20 mouse cellular contexts compared by ENCODE assay signal in genomic region chr11:95004937-95005198, GRCm38 (mm10). TPM values are rescaled to one million over a fixed set of nuclear protein-coding genes. Genes with fewer than 3 reads are reported as not detected.
DNase-seq lines count a peak whose midpoint lies in the region; ATAC-seq and TF ChIP-seq lines count a peak whose summit lies in the region.
"Had no signal": no experiment of that assay in that cellular context is flagged by ENCODE, and none has a peak within 500 bp of the region (broad histone marks: within the 10 kb centered on the region; RNA-seq: fewer than 3 reads in every experiment).

No protein-coding gene starts in this region.

- ATAC-seq in kidney, postnatal 0 days (replicated peaks; ENCODE audit: low FRiP score, low read depth) = no peak
- ATAC-seq in forebrain, embryonic 16.5 days = no peak
- no peak for ATAC-seq in liver, postnatal 0 days
- ATAC-seq in monocyte, adult 5-6 weeks (replicated peaks; ENCODE audit: insufficient number of reproducible peaks, low FRiP score, low TSS enrichment, poor library complexity, severe bottlenecking) = no peak

- peak overlapping the region; percentile 31 for H3K27ac ChIP-seq in gastrocnemius, adult 2 months
- no peak overlapping the region for H3K27ac ChIP-seq in kidney, postnatal 0 days
- peak overlapping the region; percentile 17 for H3K27ac ChIP-seq in forebrain, embryonic 16.5 days (ENCODE audit: low read length)
- H3K27ac ChIP-seq in liver, postnatal 0 days (ENCODE audit: low read depth) = peak overlapping the region; percentile 29; the same call in 1 of the 2 replicates
- H3K27ac ChIP-seq: lung, embryonic 15.5 days had no signal

- no peaks in the 10 kb centered on the region for H3K27me3 ChIP-seq in kidney, postnatal 0 days (ENCODE audit: insufficient read depth, low read length)
- H3K27me3 ChIP-seq in forebrain, embryonic 16.5 days (replicated peaks; ENCODE audit: control insufficient read depth, insufficient read depth, low read length) = no peaks in the 10 kb centered on the region
- H3K27me3 ChIP-seq in liver, postnatal 0 days (ENCODE audit: insufficient read depth, low read length) = peaks cover 16% of the 10 kb centered on the region
- H3K27me3 ChIP-seq: lung, embryonic 15.5 days; Patski had no signal

- 0 out of 2 replicates have a peak overlapping the region, but pooled peaks have one; percentile 23 for H3K9ac ChIP-seq in kidney, postnatal 0 days (ENCODE audit: low read depth, low read length)
- H3K9ac ChIP-seq in forebrain, embryonic 16.5 days (replicated peaks; ENCODE audit: low read depth, low read length) = no peak overlapping the region
- H3K9ac ChIP-seq in liver, postnatal 0 days (replicated peaks) = no peak overlapping the region
- H3K9ac ChIP-seq: lung, embryonic 15.5 days had no signal

- H3K4me1 ChIP-seq in kidney, postnatal 0 days (replicated peaks; ENCODE audit: insufficient read depth, low read length) = peaks cover 21% of the 10 kb centered on the region
- H3K4me1 ChIP-seq in forebrain, embryonic 16.5 days (replicated peaks; ENCODE audit: control insufficient read depth, insufficient read depth, low read length) = peaks cover 45% of the 10 kb centered on the region
- H3K4me1 ChIP-seq in liver, postnatal 0 days (ENCODE audit: insufficient read depth) = peaks cover 43% of the 10 kb centered on the region

- intact Hi-C loops in gastrocnemius, adult 2 months (cut with DNase I) = no loop called here
- intact Hi-C loops in gastrocnemius, postnatal 36 days (cut with DNase I) = no loop called here

- TF ChIP-seq CTCF in gastrocnemius, adult 2 months (IDR thresholded peaks at IDR 0.05) = no peak
- TF ChIP-seq CTCF in kidney, postnatal 0 days (IDR thresholded peaks at IDR 0.05; ENCODE audit: low read depth) = no peak
- no peak for TF ChIP-seq CTCF in liver, postnatal 0 days (IDR thresholded peaks at IDR 0.05; ENCODE audit: low read depth)

- peaks cover 20% of the 10 kb centered on the region for H3K36me3 ChIP-seq in kidney, postnatal 0 days (ENCODE audit: insufficient read depth, low read length)
- peaks cover 23% of the 10 kb centered on the region for H3K36me3 ChIP-seq in forebrain, embryonic 16.5 days (ENCODE audit: control insufficient read depth, insufficient read depth)
- peaks cover 32% of the 10 kb centered on the region for H3K36me3 ChIP-seq in liver, postnatal 0 days (replicated peaks; ENCODE audit: insufficient read depth, low read length)

- WGBS in kidney, postnatal 0 days = 40% methylated on average over 6 of the region's 6 CpGs
- WGBS in forebrain, embryonic 16.5 days = 40% methylated on average over 6 of the region's 6 CpGs
- WGBS in liver, postnatal 0 days (ENCODE audit: insufficient replicate concordance) = 81% methylated on average over 6 of the region's 6 CpGs

- no peaks in the 10 kb centered on the region for H3K9me3 ChIP-seq in kidney, postnatal 0 days (replicated peaks; ENCODE audit: low read length)
- no peaks in the 10 kb centered on the region for H3K9me3 ChIP-seq in forebrain, embryonic 16.5 days (ENCODE audit: control insufficient read depth, low read length)
- no peaks in the 10 kb centered on the region for H3K9me3 ChIP-seq in liver, postnatal 0 days (ENCODE audit: low read length)
- H3K9me3 ChIP-seq: lung, embryonic 15.5 days had no signal

- TF ChIP-seq EP300 in liver, postnatal 0 days (IDR thresholded peaks at IDR 0.05; ENCODE audit: low read depth) = no peak

- H3K4me3 ChIP-seq in gastrocnemius, adult 2 months = no peak overlapping the region
- no peak overlapping the region for H3K4me3 ChIP-seq in kidney, postnatal 0 days (replicated peaks; ENCODE audit: low read depth, low read length)
- H3K4me3 ChIP-seq in forebrain, embryonic 16.5 days (replicated peaks; ENCODE audit: low read length) = no peak overlapping the region
- H3K4me3 ChIP-seq in liver, postnatal 0 days (ENCODE audit: low read depth, low read length) = no peak overlapping the region
- H3K4me3 ChIP-seq: lung, embryonic 15.5 days had no signal

- no peak for DNase-seq in gastrocnemius, adult 2 months
- no peak for DNase-seq in gastrocnemius, postnatal 36 days
- no peak for DNase-seq in kidney, postnatal 0 days (ENCODE audit: low spot score)
- DNase-seq in kidney, postnatal 4 days = no peak
- DNase-seq in liver, postnatal 0 days = no peak
- DNase-seq: gastrocnemius, postnatal 14 days; kidney, adult 8-10 months; thymus, postnatal 4 days had no signal

- H3K4me2 ChIP-seq in kidney, postnatal 0 days (ENCODE audit: low read length) = no peak overlapping the region
- H3K4me2 ChIP-seq in forebrain, embryonic 16.5 days (ENCODE audit: low read length) = no peak overlapping the region
- no peak overlapping the region for H3K4me2 ChIP-seq in liver, postnatal 0 days (ENCODE audit: low read depth, low read length)
- H3K4me2 ChIP-seq: lung, embryonic 15.5 days had no signal

RNA-seq across cellular contexts. Expression of gene Samd14, which starts 4.8 kb away (rescaled TPM):
- under 1 TPM; 0.28 to 0.42 TPM for total RNA-seq in gastrocnemius, adult 2 months (2021)
- under 1 TPM; 0.44 to 0.56 TPM for total RNA-seq in gastrocnemius, postnatal 36 days (2021)
- 13.1 and 14.5 TPM in 2 replicates for polyA plus RNA-seq in kidney, postnatal 0 days (2015; fragmentation: Nextera tagmentation; extraction: Ambion mirVana)
- 123 and 134 TPM in 2 replicates for polyA plus RNA-seq in forebrain, embryonic 16.5 days (2015; fragmentation: Nextera tagmentation; extraction: Ambion mirVana)
- 14.5 and 16.1 TPM in 2 replicates for polyA plus RNA-seq in liver, postnatal 0 days (2015; fragmentation: Nextera tagmentation; extraction: Ambion mirVana)
- total RNA-seq in monocyte, adult 5-6 weeks (2017) = 0.38 to 1.5 TPM in 2 of 3 replicates, not detected in the other

RNA-seq across cellular contexts. Expression of gene Ppp1r9b, which starts 14.0 kb away (rescaled TPM):
- 10 to 100 TPM; 18.3 to 25.7 TPM for total RNA-seq in gastrocnemius, adult 2 months (2021)
- total RNA-seq in gastrocnemius, postnatal 36 days (2021) = 10 to 100 TPM; 21.9 to 22.0 TPM
- polyA plus RNA-seq in kidney, postnatal 0 days (2015; fragmentation: Nextera tagmentation; extraction: Ambion mirVana) = 10.3 and 10.6 TPM in 2 replicates
- 22.0 and 22.4 TPM in 2 replicates for polyA plus RNA-seq in forebrain, embryonic 16.5 days (2015; fragmentation: Nextera tagmentation; extraction: Ambion mirVana)
- polyA plus RNA-seq in liver, postnatal 0 days (2015; fragmentation: Nextera tagmentation; extraction: Ambion mirVana) = 5.7 and 6.1 TPM in 2 replicates
- total RNA-seq in monocyte, adult 5-6 weeks (2017) = 127 to 216 TPM (median 141 TPM) in 3 replicates

RNA-seq across cellular contexts. Expression of gene Sgca, which starts 28.7 kb away (rescaled TPM):
- total RNA-seq in gastrocnemius, adult 2 months (2021) = 100 to 1,000 TPM; 252 to 278 TPM
- total RNA-seq in gastrocnemius, postnatal 36 days (2021) = 100 to 1,000 TPM; 252 to 259 TPM
- polyA plus RNA-seq in kidney, postnatal 0 days (2015; fragmentation: Nextera tagmentation; extraction: Ambion mirVana) = 0.28 and 0.52 TPM in 2 replicates
- polyA plus RNA-seq in forebrain, embryonic 16.5 days (2015; fragmentation: Nextera tagmentation; extraction: Ambion mirVana) = 0.19 and 0.58 TPM in 2 replicates
- polyA plus RNA-seq in liver, postnatal 0 days (2015; fragmentation: Nextera tagmentation; extraction: Ambion mirVana) = 0.13 and 0.96 TPM in 2 replicates
- total RNA-seq in monocyte, adult 5-6 weeks (2017) = not detected in 3 replicates
- total RNA-seq: megakaryocyte, adult 5-6 weeks had no signal

RNA-seq across cellular contexts. Expression of gene Pdk2, which starts 36.3 kb away (rescaled TPM):
- total RNA-seq in gastrocnemius, adult 2 months (2021) = 100 to 1,000 TPM; 471 to 485 TPM
- 100 to 1,000 TPM; 370 to 480 TPM for total RNA-seq in gastrocnemius, postnatal 36 days (2021)
- polyA plus RNA-seq in kidney, postnatal 0 days (2015; fragmentation: Nextera tagmentation; extraction: Ambion mirVana) = 94.5 and 94.7 TPM in 2 replicates
- 27.6 and 29.2 TPM in 2 replicates for polyA plus RNA-seq in forebrain, embryonic 16.5 days (2015; fragmentation: Nextera tagmentation; extraction: Ambion mirVana)
- 16.2 and 17.3 TPM in 2 replicates for polyA plus RNA-seq in liver, postnatal 0 days (2015; fragmentation: Nextera tagmentation; extraction: Ambion mirVana)
- 2.8 to 14.5 TPM (median 4.8 TPM) in 3 replicates for total RNA-seq in monocyte, adult 5-6 weeks (2017)
- total RNA-seq: CH12.LX had no signal

RNA-seq across cellular contexts. Expression of gene Hils1, which starts 37.5 kb away (rescaled TPM):
- total RNA-seq in gastrocnemius, adult 2 months (2021) = not detected
- total RNA-seq in gastrocnemius, postnatal 36 days (2021) = not detected
- not detected in 2 replicates for polyA plus RNA-seq in kidney, postnatal 0 days (2015; fragmentation: Nextera tagmentation; extraction: Ambion mirVana)
- polyA plus RNA-seq in forebrain, embryonic 16.5 days (2015; fragmentation: Nextera tagmentation; extraction: Ambion mirVana) = not detected in 2 replicates
- not detected in 2 replicates for polyA plus RNA-seq in liver, postnatal 0 days (2015; fragmentation: Nextera tagmentation; extraction: Ambion mirVana)
- 2.5 TPM in 1 of 3 replicates, not detected in the others for total RNA-seq in monocyte, adult 5-6 weeks (2017)
- total RNA-seq: adrenal gland, adult 18-20 months; CH12.LX; gastrocnemius, postnatal 14 days; heart, postnatal 4 days; layer of hippocampus, postnatal 10 days; left cerebral cortex, postnatal 36 days; megakaryocyte, adult 5-6 weeks had no signal
- polyA plus RNA-seq: lung, embryonic 15.5 days; neural tube, embryonic 11.5 days; Patski; stomach, embryonic 16.5 days had no signal

Comparison
In these comparisons a context has a peak if more than half of its experiments do, and no peak if none do; other contexts are left out.
1. RNA of gene Sgca, which starts 28.7 kb away (total RNA-seq): 252 to 278 TPM in gastrocnemius, adult 2 months and 252 to 259 TPM in gastrocnemius, postnatal 36 days; not detected in monocyte, adult 5-6 weeks; every median in the first group is over 100 times any median in the second.